Comparison of ENCODE assay signal across 9 mouse cellular contexts in genomic region chr12:67221329-67222220, GRCm38 (mm10). TPM values are rescaled to one million over a fixed set of nuclear protein-coding genes. Genes with fewer than 3 reads are reported as not detected.
DNase-seq lines count a peak whose midpoint lies in the region; ATAC-seq lines count a peak whose summit lies in the region.
"Had no signal": no experiment of that assay in that cellular context is flagged by ENCODE, and none has a peak within 500 bp of the region (broad histone marks: within the 10 kb centered on the region; RNA-seq: fewer than 3 reads in every experiment).

No protein-coding gene starts in this region.

- peak overlapping the region; percentile 64 for H3K4me3 ChIP-seq in heart, embryonic 10.5 days
- peak overlapping the region; percentile 50 for H3K4me3 ChIP-seq in brown adipose tissue, adult 24 weeks (ENCODE audit: insufficient read depth, low read depth, low read length)
- peak overlapping the region; percentile 74 for H3K4me3 ChIP-seq in forebrain, embryonic 12.5 days (replicated peaks)
- peak overlapping the region; percentile 86 for H3K4me3 ChIP-seq in hindbrain, embryonic 16.5 days (ENCODE audit: low read length)
- peak overlapping the region; percentile 56 for H3K4me3 ChIP-seq in limb, embryonic 11.5 days (ENCODE audit: low read depth, low read length)
- peak overlapping the region; percentile 87 for H3K4me3 ChIP-seq in neural tube, embryonic 15.5 days (replicated peaks)

- H3K4me1 ChIP-seq in heart, embryonic 10.5 days = peaks cover 22% of the 10 kb centered on the region
- no peaks in the 10 kb centered on the region for H3K4me1 ChIP-seq in brown adipose tissue, adult 24 weeks (ENCODE audit: control insufficient read depth, insufficient read depth, insufficient read length, low read length)
- peaks cover 12% of the 10 kb centered on the region; the same call in 1 of the 2 replicates for H3K4me1 ChIP-seq in forebrain, embryonic 12.5 days
- peaks cover 3% of the 10 kb centered on the region; the same call in 1 of the 2 replicates for H3K4me1 ChIP-seq in hindbrain, embryonic 16.5 days (ENCODE audit: control insufficient read depth, insufficient read depth, low read depth, low read length)
- H3K4me1 ChIP-seq in limb, embryonic 11.5 days (ENCODE audit: control insufficient read depth, insufficient read depth, low read length) = no peaks in the 10 kb centered on the region
- H3K4me1 ChIP-seq in neural tube, embryonic 15.5 days = peaks cover 17% of the 10 kb centered on the region

- 0 out of 2 replicates have a peak overlapping the region, but pooled peaks have one; percentile 19 for H3K27ac ChIP-seq in heart, embryonic 10.5 days
- H3K27ac ChIP-seq in brown adipose tissue, adult 24 weeks (replicated peaks; ENCODE audit: low read depth, low read length) = no peak overlapping the region
- H3K27ac ChIP-seq in forebrain, embryonic 12.5 days = peak overlapping the region; percentile 76
- peak overlapping the region; percentile 95 for H3K27ac ChIP-seq in hindbrain, embryonic 16.5 days (ENCODE audit: low read depth, low read length)
- no peak overlapping the region for H3K27ac ChIP-seq in limb, embryonic 11.5 days (replicated peaks; ENCODE audit: low read depth, low read length)
- peak overlapping the region; percentile 97 for H3K27ac ChIP-seq in neural tube, embryonic 15.5 days (replicated peaks)

- ATAC-seq in forebrain, embryonic 12.5 days (ENCODE audit: low FRiP score) = peak; percentile 72
- ATAC-seq in hindbrain, embryonic 16.5 days = peak; percentile 74
- peak; percentile 41 for ATAC-seq in limb, embryonic 11.5 days (ENCODE audit: insufficient number of reproducible peaks, low FRiP score, low TSS enrichment, low read depth)
- ATAC-seq in neural tube, embryonic 15.5 days (ENCODE audit: low FRiP score) = peak; percentile 82

- whole genome bisulfite sequencing in heart, embryonic 10.5 days = under 1% methylated on average over 77 of the region's 78 CpGs
- whole genome bisulfite sequencing in forebrain, embryonic 12.5 days = under 1% methylated on average over 78 of the region's 78 CpGs
- 0% methylated on average over 61 of the region's 78 CpGs for WGBS in hindbrain, embryonic 16.5 days
- WGBS in limb, embryonic 11.5 days = under 1% methylated on average over 68 of the region's 78 CpGs
- WGBS in neural tube, embryonic 15.5 days = 0% methylated on average over 65 of the region's 78 CpGs

- H3K9me3 ChIP-seq in heart, embryonic 10.5 days = no peaks in the 10 kb centered on the region
- no peaks in the 10 kb centered on the region for H3K9me3 ChIP-seq in forebrain, embryonic 12.5 days
- no peaks in the 10 kb centered on the region for H3K9me3 ChIP-seq in hindbrain, embryonic 16.5 days (ENCODE audit: control insufficient read depth, low read length)
- no peaks in the 10 kb centered on the region for H3K9me3 ChIP-seq in limb, embryonic 11.5 days (ENCODE audit: control insufficient read depth, low read length)
- no peaks in the 10 kb centered on the region for H3K9me3 ChIP-seq in neural tube, embryonic 15.5 days (replicated peaks)

- peaks cover 58% of the 10 kb centered on the region for H3K27me3 ChIP-seq in heart, embryonic 10.5 days (ENCODE audit: insufficient read depth, poor library complexity, severe bottlenecking)
- peaks cover 9% of the 10 kb centered on the region; the same call in 1 of the 2 replicates for H3K27me3 ChIP-seq in forebrain, embryonic 12.5 days
- H3K27me3 ChIP-seq in hindbrain, embryonic 16.5 days (replicated peaks; ENCODE audit: control insufficient read depth, insufficient read depth, low read length) = no peaks in the 10 kb centered on the region
- H3K27me3 ChIP-seq in limb, embryonic 11.5 days (ENCODE audit: control insufficient read depth, insufficient read depth, low read length) = peaks cover 40% of the 10 kb centered on the region
- H3K27me3 ChIP-seq in neural tube, embryonic 15.5 days (replicated peaks) = no peaks in the 10 kb centered on the region
- H3K27me3 ChIP-seq: CH12.LX had no signal

- H3K36me3 ChIP-seq in heart, embryonic 10.5 days = no peaks in the 10 kb centered on the region
- no peaks in the 10 kb centered on the region for H3K36me3 ChIP-seq in forebrain, embryonic 12.5 days (replicated peaks)
- no peaks in the 10 kb centered on the region for H3K36me3 ChIP-seq in hindbrain, embryonic 16.5 days (ENCODE audit: control insufficient read depth, insufficient read depth, low read length)
- no peaks in the 10 kb centered on the region for H3K36me3 ChIP-seq in limb, embryonic 11.5 days (ENCODE audit: control insufficient read depth, insufficient read depth, low read length)
- no peaks in the 10 kb centered on the region for H3K36me3 ChIP-seq in neural tube, embryonic 15.5 days

- H3K4me2 ChIP-seq in forebrain, embryonic 12.5 days = peak overlapping the region; percentile 93
- peak overlapping the region; percentile 59 for H3K4me2 ChIP-seq in hindbrain, embryonic 16.5 days (ENCODE audit: low read length)
- peak overlapping the region; percentile 99 for H3K4me2 ChIP-seq in limb, embryonic 11.5 days (ENCODE audit: low read depth, severe bottlenecking)
- peak overlapping the region; percentile 79 for H3K4me2 ChIP-seq in neural tube, embryonic 15.5 days

- DNase-seq in heart, embryonic 10.5 days (ENCODE audit: low spot score) = no peak
- no peak for DNase-seq in heart, adult 8-10 months (ENCODE audit: low spot score)
- peak; percentile 67 for DNase-seq in limb, embryonic 11.5 days (ENCODE audit: low spot score)
- DNase-seq in spleen, postnatal 10 days (ENCODE audit: low spot score in 2 of 2) = no peak

- H3K9ac ChIP-seq in forebrain, embryonic 12.5 days = peak overlapping the region; percentile 79
- peak overlapping the region; percentile 90 for H3K9ac ChIP-seq in hindbrain, embryonic 16.5 days (ENCODE audit: low read depth, low read length)
- H3K9ac ChIP-seq in limb, embryonic 11.5 days (ENCODE audit: low read length) = peak overlapping the region; percentile 30
- H3K9ac ChIP-seq in neural tube, embryonic 15.5 days (replicated peaks) = peak overlapping the region; percentile 93

RNA-seq across cellular contexts. Expression of gene Mdga2, which starts 0.8 kb away (rescaled TPM):
- 0.21 TPM in 1 of 2 replicates, not detected in the other for polyA plus RNA-seq in heart, embryonic 10.5 days (2016; fragmentation: Nextera tagmentation; extraction: Ambion mirVana)
- total RNA-seq in heart, adult 8-10 months (2022) = under 1 TPM; 0.17 to 0.60 (median 0.38) TPM
- 0.20 and 0.29 TPM in 2 replicates for polyA plus RNA-seq in brown adipose tissue, adult 24 weeks (2012; ENCODE audit: insufficient read depth, insufficient read length, missing spikeins)
- 8.6 and 9.9 TPM in 2 replicates for polyA plus RNA-seq in forebrain, embryonic 12.5 days (2016; fragmentation: Nextera tagmentation; extraction: Ambion mirVana)
- polyA plus RNA-seq in hindbrain, embryonic 16.5 days (2015; fragmentation: Nextera tagmentation; extraction: Ambion mirVana) = 35.9 and 41.4 TPM in 2 replicates
- 0.48 and 0.79 TPM in 2 replicates for polyA plus RNA-seq in limb, embryonic 11.5 days (2014; fragmentation: Nextera tagmentation; extraction: Ambion mirVana)
- 32.9 and 36.2 TPM in 2 replicates for polyA plus RNA-seq in neural tube, embryonic 15.5 days (2015; fragmentation: Nextera tagmentation; extraction: Ambion mirVana)
- total RNA-seq: CH12.LX had no signal

Comparison
In these comparisons a context has a peak if more than half of its experiments do, and no peak if none do; other contexts are left out.
1. H3K27ac ChIP-seq: peak in heart, embryonic 10.5 days (single experiment), forebrain, embryonic 12.5 days (single experiment), hindbrain, embryonic 16.5 days (single experiment) and neural tube, embryonic 15.5 days (single experiment); none in brown adipose tissue, adult 24 weeks (single experiment) and limb, embryonic 11.5 days (single experiment).
2. H3K9ac ChIP-seq: peak in every context shown above with its lines; median percentile 93 in neural tube, embryonic 15.5 days; 90 in hindbrain, embryonic 16.5 days; 79 in forebrain, embryonic 12.5 days; 30 in limb, embryonic 11.5 days.
3. Peak in every context shown above with its lines, with median percentiles within 50 percentile points of each other: H3K4me3 ChIP-seq, ATAC-seq and H3K4me2 ChIP-seq.